Mouse (Mus musculus): ENCODE data around the gene Arl15.

- TF ChIP-seq CTCF (IDR thresholded peaks at IDR 0.05; ENCODE audit: low read depth) (no peak), EP300 (IDR thresholded peaks at IDR 0.05; ENCODE audit: low read depth) (no peak)
Observed at GRCm38 (mm10) chr13:113754731-113755689, 39.3 kb upstream of the Arl15 start.
